Mouse (Mus musculus) kidney, embryonic 14.5 days (tissue): ENCODE data around the gene Klf6. TPM values are rescaled to one million over a fixed set of nuclear protein-coding genes. Genes with fewer than 3 reads are reported as not detected.

ENCODE experiments used
- ATAC-seq: fragments of 200-750 bp; cut with Nextera tagmentation; 2 replicates; pipeline ENCODE4 v1.8.0; 2017; ENCODE audit warnings: moderate number of reproducible peaks, mild to moderate bottlenecking, moderate TSS enrichment, moderate library complexity; ENCODE audit not compliant: low FRiP score, low TSS enrichment
- H3K27ac ChIP-seq: fragments of 300-500 bp; sonication (generic); 2 replicates; pipeline ENCODE4 v1.5.1; 2014; ENCODE audit warnings: low read depth, mild to moderate bottlenecking, low read length, moderate library complexity, mixed read lengths
- H3K27me3 ChIP-seq: fragments of 300-500 bp; sonication (generic); 2 replicates; pipeline ENCODE4 v1.6.1; 2014; ENCODE audit warnings: mild to moderate bottlenecking, low read length; ENCODE audit not compliant: control insufficient read depth, insufficient read depth
- H3K36me3 ChIP-seq: fragments of 300-500 bp; sonication (generic); 2 replicates; pipeline ENCODE4 v1.6.1; 2014; ENCODE audit warnings: low read length, mixed read lengths; ENCODE audit not compliant: control insufficient read depth, insufficient read depth
- H3K4me1 ChIP-seq: fragments of 300-500 bp; sonication (generic); 2 replicates; pipeline ENCODE4 v1.6.1; 2014; ENCODE audit warnings: low read length, mixed read lengths; ENCODE audit not compliant: control insufficient read depth, insufficient read depth
- H3K4me2 ChIP-seq: fragments of 300-500 bp; sonication (generic); replicated peaks from 2 replicates; pipeline ENCODE4 v1.6.1; 2014; ENCODE audit warnings: low read depth, mild to moderate bottlenecking, low read length
- H3K4me3 ChIP-seq: fragments of 300-500 bp; sonication (generic); 2 replicates; pipeline ENCODE4 v1.5.1; 2014; ENCODE audit warnings: mild to moderate bottlenecking, low read length
- H3K9ac ChIP-seq: fragments of 300-500 bp; sonication (generic); 2 replicates; pipeline ENCODE4 v1.6.1; 2014; ENCODE audit warnings: low read depth, mild to moderate bottlenecking, low read length, moderate library complexity
- H3K9me3 ChIP-seq: fragments of 300-500 bp; sonication (generic); 2 replicates; pipeline ENCODE4 v1.6.1; 2016; ENCODE audit warnings: low read length; ENCODE audit not compliant: control insufficient read depth
- WGBS: fragments of 180-500 bp; shearing (Covaris S2); extraction: QIAGEN DNeasy Blood & Tissue Kit; methylation state at CpG from one replicate; pipeline ENCODE4 v1.1.7; 2014; 5-methylcytosine and 5-hydroxymethylcytosine counted together
- polyA plus RNA-seq: library from polyadenylated mRNA; unstranded; fragments of >200 nt; fragmentation: Nextera tagmentation; extraction: Ambion mirVana; gene quantifications from 2 replicates; pipeline ENCODE4 v1.2.1, GENCODE M21; 2014

The Klf6 gene
- polyA plus RNA-seq, 1 experiment from 2014 or later: 50.4 TPM

DNA sequence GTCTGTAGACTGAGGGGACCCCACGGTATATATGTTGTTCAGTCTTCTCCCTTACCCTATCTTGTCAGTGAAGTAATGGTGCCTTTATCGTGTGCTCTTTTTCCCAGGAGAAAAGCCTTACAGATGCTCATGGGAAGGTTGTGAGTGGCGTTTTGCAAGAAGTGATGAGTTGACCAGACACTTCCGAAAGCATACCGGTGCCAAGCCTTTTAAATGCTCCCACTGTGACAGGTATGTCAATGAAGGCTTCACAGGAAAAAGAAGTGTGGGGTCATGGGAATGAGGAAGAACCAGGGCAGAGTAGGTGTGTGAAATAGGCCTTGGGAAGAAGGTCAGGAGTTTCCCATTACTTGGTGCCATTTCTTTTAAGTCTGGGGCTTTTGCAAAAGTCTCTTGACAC is 5.2 kb downstream of the Klf6 start:
- Histone ChIP-seq H3K27ac (no peak overlapping the region), H3K4me2 (no peak overlapping the region), H3K9ac (no peak overlapping the region), H3K9me3 (no peaks in the 10 kb centered on the region), H3K27me3 (no peaks in the 10 kb centered on the region), H3K36me3 (peaks cover 46% of the 10 kb centered on the region), H3K4me1 (peaks cover 10% of the 10 kb centered on the region; the same call in 1 of the 2 replicates), H3K4me3 (no peak overlapping the region)
- no peak for ATAC-seq
- WGBS: 95% methylated on average over 5 of the region's 5 CpGs

DNA sequence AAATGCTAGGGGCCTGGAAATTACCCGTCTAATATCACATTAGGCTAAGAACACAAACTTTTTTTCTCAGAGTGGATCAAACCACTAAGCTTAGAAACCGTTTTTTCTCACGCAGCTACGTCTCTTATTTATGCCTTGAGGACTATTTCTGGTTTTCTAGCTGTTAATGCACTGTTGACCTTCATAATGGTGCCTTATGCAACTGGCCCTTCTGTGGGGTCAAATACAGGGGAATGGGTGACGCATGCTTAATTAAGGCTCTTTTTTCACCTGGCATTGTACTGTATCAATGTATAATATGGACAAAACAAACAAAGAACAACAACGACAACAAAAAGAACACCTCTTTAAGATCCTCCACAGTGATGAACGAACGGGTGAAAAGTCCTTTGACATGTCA is 7.1 kb downstream of the Klf6 start:
- 89% methylated on average over 8 of the region's 8 CpGs for WGBS
- Histone ChIP-seq H3K4me2 (no peak overlapping the region), H3K27ac (no peak overlapping the region), H3K27me3 (no peaks in the 10 kb centered on the region), H3K9ac (no peak overlapping the region), H3K9me3 (no peaks in the 10 kb centered on the region), H3K36me3 (peaks cover 46% of the 10 kb centered on the region), H3K4me1 (peaks cover 10% of the 10 kb centered on the region; the same call in 1 of the 2 replicates), H3K4me3 (no peak overlapping the region)
- no peak for ATAC-seq

DNA sequence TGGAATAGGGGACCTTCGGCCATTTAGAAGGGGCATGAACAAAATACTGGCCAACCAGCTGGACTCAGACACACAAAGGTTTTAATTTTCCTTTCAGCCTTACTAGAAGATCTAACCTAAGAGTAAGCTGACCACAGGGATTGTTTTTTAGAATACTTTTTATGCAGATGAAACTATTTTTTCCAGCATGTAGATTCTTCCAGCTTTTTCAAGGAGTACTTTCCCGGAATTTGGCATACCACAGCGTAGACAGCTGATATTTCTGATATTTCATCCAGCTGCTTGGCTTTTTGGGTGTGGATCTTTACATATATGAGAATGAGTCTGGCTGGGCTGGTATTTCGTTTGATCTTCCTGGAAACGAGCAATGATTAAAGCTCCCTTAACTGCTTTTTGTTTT is 8.2 kb downstream of the Klf6 start:
- Histone ChIP-seq H3K9ac (no peak overlapping the region), H3K4me2 (no peak overlapping the region), H3K27ac (no peak overlapping the region; the same call in 1 of the 2 replicates), H3K36me3 (peaks cover 46% of the 10 kb centered on the region), H3K27me3 (no peaks in the 10 kb centered on the region), H3K4me1 (peaks cover 5% of the 10 kb centered on the region; the same call in 1 of the 2 replicates), H3K9me3 (no peaks in the 10 kb centered on the region), H3K4me3 (no peak overlapping the region)
- WGBS: 66% methylated on average over 5 of the region's 5 CpGs
- no peak for ATAC-seq

DNA sequence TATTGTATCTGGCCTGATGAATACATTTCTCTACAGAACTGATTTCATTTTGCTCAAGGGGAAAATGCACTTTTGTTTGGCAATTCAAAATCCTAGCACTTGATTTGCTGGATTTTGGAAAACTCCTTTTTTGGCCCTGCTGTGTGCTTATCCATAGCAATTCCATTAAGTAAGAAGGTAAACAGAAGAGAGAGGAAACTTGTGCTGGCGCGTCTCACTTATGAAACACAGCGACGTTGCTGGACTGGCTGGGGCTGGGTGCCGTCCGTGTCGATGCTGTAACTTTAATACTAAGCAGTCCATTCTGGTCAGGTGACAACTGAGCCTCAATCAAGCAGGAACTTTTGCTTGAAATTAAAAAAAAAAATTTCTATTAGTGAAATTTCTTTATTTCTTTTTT is 8.6 kb downstream of the Klf6 start:
- 34% methylated on average over 7 of the region's 7 CpGs for WGBS
- no peaks in the 10 kb centered on the region for H3K9me3 ChIP-seq
- H3K27ac ChIP-seq: no peak overlapping the region
- H3K27me3 ChIP-seq: no peaks in the 10 kb centered on the region
- H3K4me1 ChIP-seq: 0 out of 2 replicates have a peak, but pooled peaks cover 5% of the 10 kb centered on the region
- H3K4me2 ChIP-seq: no peak overlapping the region
- H3K4me3 ChIP-seq: no peak overlapping the region
- no peak overlapping the region for H3K9ac ChIP-seq
- peaks cover 43% of the 10 kb centered on the region for H3K36me3 ChIP-seq
- no peak for ATAC-seq

DNA sequence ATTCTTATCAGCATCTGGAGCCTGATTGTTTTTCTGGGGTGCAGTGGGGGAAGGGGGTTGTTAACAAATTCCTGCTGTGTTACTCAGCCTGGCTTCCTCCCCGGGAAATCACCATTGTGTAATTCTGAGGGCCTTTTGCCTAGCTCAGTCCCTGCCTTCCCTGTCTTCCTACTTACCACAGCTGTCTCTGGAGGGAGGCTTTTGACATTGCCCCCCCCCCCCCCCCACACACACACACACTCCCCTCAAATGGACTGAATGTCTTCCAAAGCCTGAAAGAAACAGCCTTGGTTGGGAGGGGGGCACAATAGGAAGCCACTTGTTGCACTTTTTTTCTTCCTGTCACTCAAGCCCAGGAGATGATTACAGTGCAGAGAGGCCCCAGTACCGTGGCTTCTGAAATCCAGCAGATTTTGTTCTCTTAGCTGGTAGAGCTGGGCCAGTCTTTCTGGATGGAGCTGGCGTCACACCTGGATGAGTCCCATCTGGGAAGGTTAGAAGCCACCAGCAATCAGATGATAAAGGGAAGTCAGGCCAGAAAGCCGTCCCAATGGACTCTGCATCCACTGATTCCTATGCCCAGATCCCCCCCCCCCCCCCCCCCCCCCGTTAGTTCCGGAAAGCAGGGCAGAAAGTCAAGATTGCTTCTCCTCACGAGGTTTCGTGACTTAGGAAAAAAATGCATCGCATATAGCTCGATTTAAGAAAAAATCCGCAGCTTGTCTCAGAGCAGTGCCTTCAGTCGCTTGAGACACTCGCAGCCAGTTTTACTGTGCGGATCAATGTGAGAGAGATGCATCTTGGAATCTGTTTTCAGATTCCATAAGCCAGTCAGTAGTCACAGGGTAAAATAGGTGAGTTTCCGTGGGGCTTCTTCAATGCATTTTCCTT is 9.3 kb downstream of the Klf6 start:
- no peaks in the 10 kb centered on the region for H3K9me3 ChIP-seq
- WGBS: 26% methylated on average over 14 of the region's 15 CpGs
- peak; percentile 78; the same call in 1 of the 2 replicates for ATAC-seq
- no peaks in the 10 kb centered on the region for H3K27me3 ChIP-seq
- H3K9ac ChIP-seq: no peak overlapping the region
- H3K4me2 ChIP-seq: no peak overlapping the region; the same call in 1 of the 2 replicates
- no peak overlapping the region for H3K4me3 ChIP-seq
- peak overlapping the region; percentile 30; the same call in 1 of the 2 replicates for H3K27ac ChIP-seq
- peaks cover 35% of the 10 kb centered on the region for H3K36me3 ChIP-seq
- H3K4me1 ChIP-seq: 0 out of 2 replicates have a peak, but pooled peaks cover 5% of the 10 kb centered on the region

DNA sequence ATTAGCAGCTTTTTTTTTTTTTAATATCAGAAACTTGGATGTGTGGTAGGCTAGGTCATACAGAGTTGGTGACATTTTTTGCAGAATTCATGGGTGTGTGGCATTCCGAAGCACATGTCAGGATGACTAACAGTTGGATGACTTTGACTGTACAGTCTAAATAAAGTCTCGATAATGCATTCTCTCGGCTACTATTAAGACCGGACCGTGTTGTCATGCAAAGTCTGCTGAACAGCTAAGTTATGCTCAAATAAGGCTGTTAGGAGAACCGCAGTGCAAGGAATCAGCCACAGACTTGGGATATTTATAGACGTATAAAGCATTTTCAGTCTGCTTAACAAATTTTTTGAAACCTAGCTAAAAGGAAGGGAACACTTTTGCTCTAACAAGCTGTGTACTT is 10.1 kb downstream of the Klf6 start:
- Histone ChIP-seq H3K4me1 (0 out of 2 replicates have a peak, but pooled peaks cover 5% of the 10 kb centered on the region), H3K4me2 (no peak overlapping the region), H3K27ac (no peak overlapping the region), H3K4me3 (no peak overlapping the region), H3K36me3 (peaks cover 27% of the 10 kb centered on the region), H3K27me3 (no peaks in the 10 kb centered on the region), H3K9ac (no peak overlapping the region), H3K9me3 (no peaks in the 10 kb centered on the region)
- no peak for ATAC-seq
- WGBS: 86% methylated on average over 7 of the region's 7 CpGs

DNA sequence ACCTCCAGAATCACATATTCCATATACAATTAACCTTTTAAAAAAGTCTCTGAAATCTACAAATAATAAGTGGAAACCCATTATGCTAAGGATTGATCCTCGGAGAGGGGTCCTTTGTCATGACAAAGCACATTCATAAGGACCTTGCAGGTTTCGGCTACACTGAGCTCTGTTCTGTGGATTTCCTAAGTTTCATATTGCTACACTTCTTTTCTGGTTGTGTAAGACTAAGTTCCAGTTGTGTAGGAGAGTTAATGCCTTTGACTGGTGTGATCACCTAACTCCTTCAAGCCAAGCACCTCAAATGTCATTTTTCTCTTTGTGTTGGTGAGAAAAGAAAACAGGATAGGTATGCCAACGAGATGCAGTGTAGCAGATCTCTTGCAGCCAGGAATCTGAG is 12.4 kb downstream of the Klf6 start:
- 79% methylated on average over 3 of the region's 3 CpGs for WGBS

DNA sequence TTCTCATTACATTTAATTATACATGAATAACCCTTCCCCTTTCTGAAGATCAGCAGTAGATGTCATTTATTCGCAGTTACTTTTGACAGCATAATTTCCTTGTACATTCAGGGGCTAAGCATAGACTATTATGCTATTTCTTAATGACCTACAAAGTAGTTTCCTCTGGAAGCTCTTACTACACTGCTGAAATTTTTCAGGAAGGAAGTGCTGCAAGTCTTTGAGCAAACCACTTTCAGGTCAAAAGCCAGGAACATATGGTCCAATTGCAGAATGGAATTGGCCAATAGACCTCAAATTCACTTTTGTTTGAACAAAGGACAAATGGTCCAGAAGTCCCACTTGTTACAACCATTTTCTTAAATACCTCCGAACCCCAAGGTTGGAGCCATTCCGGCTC is 14.2 kb downstream of the Klf6 start:
- no peaks in the 10 kb centered on the region for H3K27me3 ChIP-seq
- H3K4me1 ChIP-seq: no peaks in the 10 kb centered on the region
- WGBS: 64% methylated on average over 3 of the region's 3 CpGs
- H3K9me3 ChIP-seq: no peaks in the 10 kb centered on the region
- no peak overlapping the region for H3K9ac ChIP-seq
- no peak overlapping the region for H3K4me3 ChIP-seq
- no peaks in the 10 kb centered on the region for H3K36me3 ChIP-seq
- H3K27ac ChIP-seq: no peak overlapping the region
- ATAC-seq: no peak
- no peak overlapping the region for H3K4me2 ChIP-seq

More for the DNA sequence above, 12.4 kb downstream of the Klf6 start:
- Histone ChIP-seq H3K4me3 (no peak overlapping the region), H3K36me3 (peaks cover 5% of the 10 kb centered on the region; the same call in 1 of the 2 replicates), H3K27ac (no peak overlapping the region), H3K9ac (no peak overlapping the region), H3K9me3 (no peaks in the 10 kb centered on the region), H3K4me1 (0 out of 2 replicates have a peak, but pooled peaks cover 5% of the 10 kb centered on the region), H3K4me2 (no peak overlapping the region), H3K27me3 (no peaks in the 10 kb centered on the region)
- ATAC-seq: no peak

DNA sequence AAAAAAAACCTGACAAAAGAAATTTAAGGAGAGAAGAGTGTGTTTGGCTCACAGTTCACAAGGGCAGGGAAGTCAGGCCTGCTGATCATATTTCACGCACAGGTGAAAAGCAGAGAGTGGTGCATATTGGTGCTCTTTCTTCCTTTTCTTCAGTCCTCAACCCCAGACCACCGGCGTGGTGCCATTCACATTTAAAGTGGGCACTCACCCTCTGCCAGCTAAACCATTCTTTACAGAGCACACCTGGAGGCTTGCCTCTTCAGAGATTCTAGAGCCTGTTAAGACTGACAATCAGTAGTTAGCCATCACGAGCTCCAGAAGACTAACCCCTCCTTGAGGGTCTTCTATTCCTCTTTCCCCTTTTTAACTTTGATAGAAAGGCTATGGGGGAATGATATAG is 17.5 kb downstream of the Klf6 start:
- Histone ChIP-seq H3K27ac (no peak overlapping the region), H3K27me3 (no peaks in the 10 kb centered on the region), H3K4me1 (no peaks in the 10 kb centered on the region), H3K4me3 (no peak overlapping the region), H3K36me3 (no peaks in the 10 kb centered on the region), H3K9ac (no peak overlapping the region), H3K9me3 (no peaks in the 10 kb centered on the region), H3K4me2 (no peak overlapping the region)
- WGBS: 63% methylated on average over 4 of the region's 4 CpGs
- ATAC-seq: no peak
